Mouse (Mus musculus): Measurements from ENCODE around the gene Cadm1. TPM values are rescaled to one million over a fixed set of nuclear protein-coding genes. Genes with fewer than 3 reads are reported as not detected.

The Cadm1 gene
- total RNA-seq (2021), result 1 to 10 TPM; 1.9 to 2.1 TPM

DNA sequence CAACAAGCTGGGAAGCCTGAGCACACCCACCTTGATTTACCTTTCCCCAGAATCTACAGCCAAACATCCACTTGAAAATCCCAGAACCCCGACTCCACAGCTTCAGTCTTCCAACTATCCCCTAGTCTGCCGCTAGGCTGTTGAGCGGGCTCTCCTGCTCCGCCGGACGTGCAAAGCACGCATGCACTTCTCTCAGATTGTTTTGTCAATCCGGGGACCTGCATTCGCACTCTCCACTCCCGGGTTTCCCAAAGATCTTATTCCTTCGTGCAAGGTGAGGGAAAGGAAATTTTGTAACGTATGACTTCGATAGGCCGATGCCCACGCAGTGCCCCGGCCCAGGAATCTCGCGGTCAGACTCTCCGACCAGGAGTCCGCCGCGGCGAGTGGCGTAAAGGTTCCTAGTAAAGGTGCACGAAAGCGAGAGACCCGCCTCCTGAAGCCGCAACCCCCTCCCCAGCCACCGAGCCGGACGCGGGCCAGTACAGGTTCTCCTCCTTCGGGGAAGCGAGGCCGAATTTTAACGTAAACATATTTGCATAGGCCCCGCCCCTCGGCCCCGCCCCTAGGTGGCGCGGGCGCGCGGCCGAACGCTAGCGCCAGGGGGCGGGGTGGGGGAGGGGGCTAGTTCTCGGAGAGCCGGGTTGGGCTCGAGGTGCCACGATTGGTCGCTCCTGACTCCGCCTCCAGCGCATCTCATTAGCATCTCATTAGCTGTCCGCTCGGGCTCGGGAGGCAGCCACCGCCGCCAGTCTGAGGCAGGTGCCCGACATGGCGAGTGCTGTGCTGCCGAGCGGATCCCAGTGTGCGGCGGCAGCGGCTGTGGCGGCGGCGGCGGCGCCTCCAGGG lies at the start of gene Cadm1:
Gene Cadm1 (plus strand): TSS at position 572 of the 849 bp plus-strand sequence.
- intact Hi-C loops (cut with DNase I), result loop anchor here (5.0 kb wide), 1 partner anchor 108 kb away; no protein-coding TSS in a partner anchor
- DNase-seq (ENCODE audit: low spot score), result peak; percentile 88

DNA sequence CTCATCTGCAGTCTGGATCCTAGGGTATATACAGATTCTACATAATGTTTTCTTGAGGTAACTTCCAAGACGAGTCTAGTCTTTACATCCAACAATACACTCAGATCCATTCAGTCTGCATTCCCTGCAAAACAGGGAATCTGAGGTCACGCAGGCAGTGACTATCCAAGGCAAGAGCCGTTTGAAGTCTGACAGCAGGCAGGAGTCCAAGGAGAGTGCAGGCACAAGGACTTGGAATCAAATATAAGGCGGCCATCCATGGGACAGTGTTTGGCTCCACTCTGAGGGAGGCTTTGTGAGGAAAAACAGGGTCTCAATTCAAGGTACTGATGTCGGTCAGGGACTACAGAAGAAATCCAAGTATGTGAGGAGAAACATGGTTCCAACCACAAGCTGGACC lies 45.5 kb upstream of the Cadm1 start:
- intact Hi-C loops (cut with DNase I), result no loop called here
- no peak for DNase-seq (ENCODE audit: low spot score)

DNA sequence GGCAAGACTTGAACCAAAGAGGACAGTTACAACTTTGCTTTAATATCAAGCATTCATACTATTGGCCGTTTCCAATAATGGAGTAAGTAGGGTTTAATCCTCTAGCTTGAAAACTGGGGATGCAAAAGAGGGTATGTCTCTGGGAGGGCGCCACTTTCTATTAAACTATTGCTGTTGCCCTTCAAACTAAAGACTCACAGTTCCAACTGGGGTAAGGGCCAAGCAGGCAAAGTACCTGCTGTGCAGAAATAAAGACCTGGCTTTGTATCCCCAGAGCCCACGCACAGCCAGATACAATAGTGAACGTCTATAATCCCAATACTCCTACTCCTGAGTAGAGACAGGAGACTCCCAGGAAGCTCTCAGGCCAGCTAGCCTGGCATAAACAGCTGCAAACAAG lies 44.8 kb upstream of the Cadm1 start:
- intact Hi-C loops (cut with DNase I), result no loop called here
- no peak for DNase-seq (ENCODE audit: low spot score)

DNA sequence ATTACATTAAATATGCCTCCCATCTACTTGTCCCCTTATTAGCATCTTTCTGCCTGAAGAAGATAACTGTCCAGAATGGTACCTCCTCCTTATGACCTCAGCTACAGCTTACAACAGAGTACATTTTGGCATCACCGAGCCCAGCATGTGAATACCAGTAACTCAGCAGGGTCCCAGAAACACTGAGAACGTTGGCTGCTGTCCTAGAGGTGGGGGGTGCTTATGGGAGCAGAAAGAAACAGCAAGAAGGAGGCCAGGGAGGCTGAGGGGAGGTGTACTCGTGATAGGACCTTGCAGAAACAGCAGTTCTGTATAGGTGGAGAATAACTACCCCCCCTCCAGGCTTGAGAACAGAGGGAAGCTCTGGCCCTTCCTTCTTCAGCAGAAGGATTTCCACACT lies 30.2 kb upstream of the Cadm1 start:
- intact Hi-C loops (cut with DNase I), result no loop called here
- DNase-seq (ENCODE audit: low spot score), result no peak

DNA sequence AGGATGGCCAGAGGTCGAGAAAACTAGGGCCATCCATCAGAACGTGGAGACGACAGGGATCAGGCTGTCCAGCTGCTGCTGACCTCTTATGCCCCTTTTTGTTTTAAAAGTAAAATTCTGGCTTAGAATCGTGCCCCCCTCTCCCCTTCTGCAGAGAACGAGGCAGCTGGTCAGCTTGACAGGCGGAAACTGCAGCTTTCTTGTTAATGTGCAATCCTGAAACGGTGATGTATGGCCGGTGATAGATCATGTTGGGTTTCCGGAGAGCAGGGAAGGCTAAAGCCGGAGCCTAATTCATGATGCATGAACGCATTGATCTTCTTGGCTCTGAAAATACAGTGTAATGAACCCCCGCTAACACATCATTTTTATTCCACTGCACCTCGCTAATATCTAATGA lies 24.0 kb upstream of the Cadm1 start:
- no peak for DNase-seq (ENCODE audit: low spot score)
- intact Hi-C loops (cut with DNase I), result no loop called here

DNA sequence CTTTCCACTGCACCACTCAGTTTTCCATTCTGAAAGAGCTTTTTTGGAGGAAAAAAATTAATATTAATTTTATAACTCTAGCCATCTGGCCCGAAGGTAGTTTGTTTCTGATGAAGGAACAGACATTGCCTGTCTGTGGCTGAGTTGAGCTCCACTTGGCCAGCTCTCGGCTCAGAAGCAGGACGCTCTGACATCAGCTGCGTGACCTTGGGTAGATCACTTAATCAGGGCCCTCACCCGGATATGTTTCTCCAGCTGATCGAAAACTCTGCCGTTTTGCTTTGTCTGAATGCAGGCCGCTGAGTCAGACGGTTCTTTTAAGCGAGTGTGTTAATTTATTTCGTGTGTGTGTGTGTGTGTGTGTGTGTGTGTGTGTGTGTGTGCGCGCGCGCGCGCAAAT lies 23.1 kb upstream of the Cadm1 start:
- intact Hi-C loops (cut with DNase I), result no loop called here

DNA sequence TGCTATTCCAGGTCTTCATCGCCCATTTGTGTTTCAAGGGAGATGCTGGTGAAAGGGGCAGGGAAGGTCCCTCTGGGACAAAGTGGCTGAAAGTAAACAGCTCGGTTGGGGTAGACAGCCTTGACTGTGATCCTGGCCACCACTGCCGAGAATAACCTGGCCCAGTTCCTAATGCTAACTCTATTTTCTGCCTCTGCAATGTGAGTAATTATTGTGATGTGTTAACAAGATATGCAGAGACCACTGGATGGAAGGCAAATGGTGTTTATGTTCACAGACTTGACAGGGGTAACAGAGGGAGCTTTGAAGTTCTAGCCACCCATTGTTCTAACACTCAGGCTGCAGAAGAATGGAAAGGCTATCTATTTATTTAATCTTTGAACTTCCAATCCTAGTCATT lies 21.9 kb upstream of the Cadm1 start:
- DNase-seq (ENCODE audit: low spot score), result no peak
- intact Hi-C loops (cut with DNase I), result no loop called here

More for the DNA sequence above, 23.1 kb upstream of the Cadm1 start:
- no peak for DNase-seq (ENCODE audit: low spot score)

DNA sequence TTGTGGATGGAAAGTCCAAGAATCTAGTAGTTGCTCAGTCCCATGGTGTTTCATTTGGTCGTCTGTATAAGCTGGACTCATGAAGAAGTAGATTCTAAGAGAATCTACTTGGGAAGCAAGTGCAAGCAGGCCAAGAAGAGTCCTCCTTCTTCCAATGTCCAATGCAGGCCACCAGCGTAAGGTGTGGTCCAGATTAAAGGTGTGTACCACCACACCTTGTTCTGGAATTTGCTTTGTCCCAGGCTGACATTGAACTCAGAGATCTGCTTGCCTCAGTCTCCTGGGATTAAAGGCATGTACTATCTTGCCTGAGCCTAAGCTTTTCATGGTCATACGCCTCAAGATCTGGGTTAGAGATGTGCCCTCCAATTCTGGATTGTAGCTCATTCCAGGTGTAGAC lies 17.5 kb upstream of the Cadm1 start:
- intact Hi-C loops (cut with DNase I), result no loop called here
- DNase-seq (ENCODE audit: low spot score), result no peak

DNA sequence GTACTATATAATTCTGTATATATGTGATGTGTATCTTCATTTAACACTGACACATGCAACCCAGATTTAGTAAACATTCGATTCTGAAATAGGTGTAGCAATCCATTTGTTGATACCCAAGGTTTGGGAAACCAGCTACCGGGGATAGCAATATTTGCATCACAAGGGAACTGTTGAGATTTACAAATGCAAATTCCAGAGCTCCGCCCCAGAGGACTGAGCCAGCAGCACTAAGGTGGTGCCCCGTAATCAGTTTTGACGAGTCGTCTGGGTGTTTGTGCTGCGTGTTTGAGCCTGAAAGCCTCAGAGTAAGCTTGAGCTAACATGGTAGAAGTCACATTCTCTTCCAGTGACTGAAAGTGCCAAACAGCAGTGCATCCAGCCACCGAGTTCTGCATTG lies 15.7 kb upstream of the Cadm1 start:
- DNase-seq (ENCODE audit: low spot score), result no peak
- intact Hi-C loops (cut with DNase I), result no loop called here

DNA sequence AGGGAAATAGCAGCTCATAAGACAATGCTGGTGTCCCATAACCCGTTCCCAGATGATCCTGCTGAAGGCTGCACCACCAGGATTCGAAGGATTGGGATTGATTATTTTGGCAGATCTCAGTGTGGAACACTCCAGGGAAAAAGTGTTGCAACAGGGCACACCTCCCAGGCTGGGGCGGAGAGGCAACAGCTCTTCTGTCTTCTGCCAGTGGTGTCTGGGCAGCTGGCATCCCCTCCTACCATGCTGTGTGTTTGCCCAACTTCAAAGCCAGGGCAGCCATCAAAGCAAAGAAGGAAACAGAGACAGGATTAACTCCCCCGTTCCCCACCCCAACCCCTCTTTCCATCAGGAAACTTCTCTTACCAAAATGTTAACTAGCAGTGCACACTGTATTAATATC lies 13.7 kb upstream of the Cadm1 start:
- DNase-seq (ENCODE audit: low spot score), result no peak
- intact Hi-C loops (cut with DNase I), result no loop called here

DNA sequence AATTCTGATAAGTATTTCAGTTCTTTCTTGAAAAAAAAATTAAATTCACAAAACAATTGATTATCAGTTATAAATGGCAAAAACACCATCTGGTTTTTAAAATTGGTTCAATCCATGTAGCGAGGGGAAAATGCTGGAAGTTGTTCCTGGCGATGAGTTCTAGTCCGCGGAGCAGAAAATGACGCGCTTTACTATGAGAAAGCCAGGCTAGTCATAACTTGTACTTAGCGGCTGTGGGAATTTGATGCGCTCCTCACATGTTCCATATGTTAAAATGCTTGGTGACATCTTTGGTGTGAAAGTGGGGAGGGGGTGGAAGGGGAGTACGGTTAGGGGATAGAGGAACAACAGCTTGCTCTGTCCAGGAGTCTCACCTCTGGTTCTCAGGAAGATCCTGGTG lies 2.7 kb upstream of the Cadm1 start:
- DNase-seq (ENCODE audit: low spot score), result no peak
- intact Hi-C loops (cut with DNase I), result loop anchor here (5.0 kb wide), 1 partner anchor 105 kb away; no protein-coding TSS in a partner anchor

DNA sequence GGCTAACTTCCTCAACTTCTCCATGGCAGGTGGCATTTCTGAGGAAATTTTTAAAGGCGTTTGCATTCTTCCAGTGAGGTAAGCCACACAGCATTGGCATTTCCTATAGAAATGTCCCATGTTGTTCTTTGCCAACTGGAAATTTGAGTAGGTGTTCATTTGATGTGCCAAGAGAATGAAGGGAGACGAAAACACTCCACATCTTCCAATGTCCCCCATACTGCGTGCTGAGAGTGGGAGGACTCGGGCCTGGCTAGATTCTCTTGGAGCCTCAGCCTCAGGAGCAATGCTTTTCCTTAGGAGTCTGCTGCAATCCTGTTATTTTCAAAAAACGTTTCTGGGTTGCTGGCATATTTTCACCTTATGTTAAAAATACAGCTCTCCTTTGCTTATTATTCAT lies 2.2 kb upstream of the Cadm1 start:
- intact Hi-C loops (cut with DNase I), result loop anchor here (5.0 kb wide), 1 partner anchor 105 kb away; no protein-coding TSS in a partner anchor

DNA sequence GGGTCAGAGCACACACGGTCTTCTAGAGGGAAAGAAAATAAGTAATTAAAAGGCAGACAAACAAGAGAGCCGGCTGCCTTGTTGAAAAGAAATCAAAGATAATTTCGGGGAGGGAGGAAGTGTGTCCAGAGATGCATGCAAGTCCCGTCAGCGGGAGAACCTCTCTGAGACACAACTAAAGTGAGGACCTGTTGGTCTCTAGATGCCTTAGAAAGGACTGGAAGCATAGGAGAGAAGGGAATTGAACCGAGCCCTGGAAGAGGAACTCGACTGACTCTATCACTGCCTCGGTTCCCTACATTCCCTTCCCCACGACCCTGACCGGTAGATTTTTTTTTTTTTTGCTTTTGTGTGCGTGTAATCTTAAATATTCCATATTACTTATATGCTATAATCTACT lies 791 bp upstream of the Cadm1 start:
- intact Hi-C loops (cut with DNase I), result loop anchor here (5.0 kb wide), 1 partner anchor 107 kb away; no protein-coding TSS in a partner anchor
- no peak for DNase-seq (ENCODE audit: low spot score)

More for the DNA sequence above, 2.2 kb upstream of the Cadm1 start:
- no peak for DNase-seq (ENCODE audit: low spot score)

DNA sequence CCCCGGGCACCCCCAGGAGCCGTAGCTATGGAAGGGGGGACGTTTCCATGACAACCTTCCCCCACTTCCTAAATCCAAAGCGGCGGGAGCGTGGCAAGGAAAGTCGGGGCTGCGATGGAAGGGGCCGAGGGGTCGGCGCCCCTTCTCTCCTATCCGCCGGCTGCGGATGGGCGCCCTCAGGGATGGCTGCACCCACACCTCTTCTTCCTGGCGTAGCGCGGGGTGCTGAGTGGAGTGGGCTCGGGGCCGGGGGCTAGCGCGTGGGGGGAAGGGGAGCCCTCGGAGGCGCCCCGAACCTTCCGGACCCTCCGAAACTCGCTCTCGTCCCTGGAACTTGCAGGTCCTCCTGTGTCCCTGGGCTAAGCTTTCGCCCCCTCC lies 560 bp downstream of the Cadm1 start:
- no peak for DNase-seq (ENCODE audit: low spot score)
- intact Hi-C loops (cut with DNase I), result no loop called here

DNA sequence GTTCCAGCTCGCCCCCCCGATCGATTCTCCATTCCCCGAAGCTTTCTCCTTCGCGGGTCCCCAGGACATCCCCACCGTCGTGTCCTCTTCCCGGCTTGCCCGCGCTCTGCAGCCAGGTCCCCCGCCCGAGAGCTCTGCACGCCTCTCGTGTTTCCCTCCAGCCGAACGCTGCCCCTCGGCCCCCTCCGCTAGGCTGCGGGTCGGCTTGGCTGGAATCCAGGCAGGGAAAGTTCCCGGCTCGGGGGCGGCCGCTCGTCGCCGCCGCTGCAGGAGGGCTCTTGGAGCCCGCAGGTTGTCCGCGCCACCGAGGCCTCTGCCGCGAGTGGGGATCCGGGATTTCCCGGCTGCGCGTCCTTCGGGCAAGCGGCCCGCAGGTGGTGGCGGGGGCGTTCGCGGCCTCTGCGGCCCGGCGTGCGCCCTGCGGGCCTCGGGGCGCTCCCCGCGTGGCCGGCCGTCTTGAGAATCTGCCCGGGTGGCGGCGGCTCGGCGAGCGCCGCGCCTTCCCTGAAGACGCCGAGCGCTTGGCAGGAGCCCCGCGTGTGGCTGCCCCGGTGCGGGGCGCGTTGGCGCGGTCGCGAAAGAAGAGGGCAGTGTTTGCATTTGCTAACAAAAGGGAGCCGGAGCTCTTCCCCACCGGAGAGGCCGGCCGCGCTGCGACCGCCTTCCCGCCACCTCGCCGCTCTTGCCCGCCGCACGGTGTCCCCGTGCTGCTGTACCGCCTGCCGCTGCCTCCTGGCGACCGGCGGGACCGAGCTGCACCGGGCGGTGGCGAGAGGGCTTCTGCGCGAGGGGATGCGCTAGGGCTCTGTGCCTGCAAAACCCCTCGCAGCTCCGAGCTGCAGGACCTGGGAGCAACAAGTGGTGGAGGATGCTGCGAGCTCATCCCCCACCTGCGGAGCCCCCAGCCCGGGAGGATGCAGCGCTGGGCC lies 1.2 kb downstream of the Cadm1 start:
- peak; percentile 13 for DNase-seq (ENCODE audit: low spot score)
- intact Hi-C loops (cut with DNase I), result no loop called here

DNA sequence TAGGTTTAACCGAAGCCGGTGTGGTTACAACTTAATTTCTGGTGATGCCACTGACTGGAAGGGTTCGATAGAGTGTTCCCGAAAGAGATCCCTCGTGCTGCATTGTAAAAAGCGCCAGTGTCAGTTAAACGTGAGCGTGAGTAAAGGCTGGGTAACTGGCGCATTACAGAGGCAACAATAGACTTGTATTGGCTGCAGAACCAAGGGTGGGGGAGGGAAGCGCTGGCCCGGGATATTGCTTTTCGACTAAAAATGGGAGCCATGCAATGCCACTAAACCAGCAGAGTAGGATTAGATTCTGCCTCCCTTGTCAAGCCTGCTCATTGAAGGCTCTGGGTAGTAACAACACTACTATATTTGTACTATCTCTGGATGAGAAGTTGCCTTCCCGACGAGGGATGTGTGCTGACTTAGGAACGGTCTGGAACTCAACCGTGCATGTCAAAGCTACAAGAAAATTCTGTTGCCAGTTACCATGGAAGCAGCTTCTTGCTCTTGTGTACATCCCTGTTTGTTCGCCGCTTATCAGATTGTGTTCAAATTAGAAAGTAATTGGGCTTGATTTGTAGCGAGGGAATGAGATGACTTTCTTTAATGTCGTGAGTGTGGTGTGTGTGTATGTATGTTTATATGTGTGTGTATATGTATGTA lies 2.4 kb downstream of the Cadm1 start:
- no peak for DNase-seq (ENCODE audit: low spot score)
- intact Hi-C loops (cut with DNase I), result loop anchor here (2.0 kb wide), 1 partner anchor 166 kb away; no protein-coding TSS in a partner anchor

DNA sequence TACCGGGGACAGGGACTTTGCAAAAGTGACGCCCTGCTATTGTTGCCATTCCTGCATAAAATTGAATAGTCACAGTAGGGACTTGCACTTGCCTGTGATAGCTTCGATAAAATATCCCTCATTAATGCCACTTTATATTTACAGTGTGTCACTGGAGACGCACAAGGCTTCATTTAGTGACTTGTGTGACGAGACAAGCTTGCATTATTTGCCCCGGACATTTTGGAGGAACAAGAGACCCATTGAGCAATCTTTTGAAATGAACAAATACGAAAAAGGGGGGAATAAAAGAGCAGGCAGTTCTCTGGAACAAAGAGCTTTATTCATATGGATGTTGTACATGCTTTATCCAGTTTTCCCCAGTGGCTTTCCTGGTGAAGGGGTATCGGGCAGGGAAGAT lies 3.5 kb downstream of the Cadm1 start:
- no peak for DNase-seq (ENCODE audit: low spot score)
- intact Hi-C loops (cut with DNase I), result loop anchor here (2.0 kb wide), 1 partner anchor 165 kb away; no protein-coding TSS in a partner anchor

DNA sequence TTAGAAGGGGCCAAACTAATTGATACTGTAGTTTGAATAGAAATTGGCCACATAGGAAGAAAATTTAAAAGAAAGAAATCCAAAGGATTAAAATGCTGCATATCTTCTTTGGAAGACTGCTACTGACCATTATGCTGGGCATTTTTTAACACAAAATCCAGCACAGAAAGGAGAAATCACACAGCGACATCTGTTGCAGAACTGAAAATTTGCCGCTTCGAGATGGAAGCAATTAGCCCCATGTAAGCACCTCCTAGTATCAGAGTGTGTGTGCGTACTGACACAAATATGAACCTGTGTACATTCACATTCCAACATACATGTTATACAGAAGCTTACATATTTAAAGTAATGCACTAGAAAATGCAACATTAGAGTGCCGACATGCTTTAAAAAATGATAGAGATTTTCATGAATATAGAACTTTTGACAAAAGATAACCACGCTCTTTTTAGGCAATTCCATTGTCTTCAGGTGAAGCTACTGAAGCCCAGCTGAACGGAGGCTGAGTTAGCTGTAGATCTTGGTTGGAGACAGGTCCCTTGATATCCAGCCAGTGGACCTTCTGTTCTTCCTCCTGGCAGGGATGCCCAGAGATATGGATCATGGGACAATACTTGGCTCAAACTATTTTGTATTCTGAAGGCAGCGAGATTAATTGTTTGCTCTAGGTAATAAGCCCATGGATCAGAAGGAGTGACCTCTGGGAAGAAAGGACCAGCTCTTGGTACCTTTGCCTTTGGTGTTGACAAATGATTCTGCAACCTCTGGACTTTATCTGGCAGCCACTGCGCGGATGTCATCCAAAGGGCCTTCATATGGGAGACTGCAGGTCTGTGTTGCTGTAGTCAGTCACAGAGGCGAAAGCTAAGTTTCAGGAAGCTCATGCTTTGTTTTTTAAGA lies 4.9 kb downstream of the Cadm1 start:
- intact Hi-C loops (cut with DNase I), result no loop called here
- no peak for DNase-seq (ENCODE audit: low spot score)

DNA sequence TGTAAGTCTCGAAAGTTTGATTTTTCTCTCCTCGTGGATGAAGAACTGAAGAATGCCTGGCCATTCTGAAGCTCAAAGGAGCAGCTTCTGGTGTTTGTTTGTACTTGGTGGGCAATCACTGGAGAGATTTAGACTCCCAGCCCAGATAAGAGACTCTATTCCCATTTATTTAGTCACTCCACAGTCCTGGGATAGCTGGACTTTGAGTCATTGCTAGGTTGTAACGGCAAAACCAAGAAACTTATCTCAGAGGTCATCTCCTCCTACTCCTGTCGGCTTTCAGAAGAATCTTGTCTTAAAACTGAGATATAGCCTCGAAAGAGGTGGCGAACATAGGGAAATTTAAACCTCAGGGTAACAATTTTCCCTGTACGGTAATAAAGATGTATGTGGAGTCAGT lies 15.3 kb downstream of the Cadm1 start:
- DNase-seq (ENCODE audit: low spot score), result no peak
- intact Hi-C loops (cut with DNase I), result no loop called here

Measured in heart, postnatal 25 days (tissue).